Mouse (Mus musculus): ENCODE results near the gene Drc3. TPM values are rescaled to one million over a fixed set of nuclear protein-coding genes. Genes with fewer than 3 reads are reported as not detected.
"Not testable (repeated sequence)": the region's sequence is repeated elsewhere in the genome, so short reads cannot be mapped to it uniquely, and the experiment has no call there.

Gene Drc3
- polyA plus RNA-seq, 1 experiment from 2014 or later, result 3.1 TPM

DNA sequence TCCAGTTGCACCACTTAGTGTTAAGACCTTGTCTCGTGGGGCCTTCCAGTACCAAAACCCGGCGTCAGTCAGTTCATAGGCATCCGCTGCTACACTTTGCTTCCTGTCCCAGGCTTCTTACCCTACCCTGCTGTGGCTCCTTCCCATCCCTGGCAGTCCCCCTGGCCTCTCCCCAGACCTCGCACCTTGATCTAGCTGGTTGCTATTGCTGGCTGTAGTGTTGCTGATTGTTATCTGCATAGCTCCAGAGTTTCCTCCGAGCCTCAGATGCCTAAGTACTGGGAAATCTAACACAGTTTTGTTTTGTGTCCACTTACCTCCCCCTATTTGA is 65.3 kb downstream of the Drc3 start:
- POLR2A ChIA-PET, result no interaction called here
- no peaks in the 10 kb centered on the region for H3K27me3 ChIP-seq
- ATAC-seq (no peak), DNase-seq (ENCODE audit: low read depth, low spot score) (no peak)
- in situ Hi-C loops (cut with MboI; ENCODE audit: low pct_unique_long_range_greater_than_20kb), result no loop called here
- no peak for TF ChIP-seq CTCF (IDR thresholded peaks at IDR 0.05)
- CTCF ChIA-PET, result interaction anchor here (0.7 kb wide), 1 partner anchor 11 kb away, joined by 3 read pairs; no protein-coding TSS in a partner anchor

DNA sequence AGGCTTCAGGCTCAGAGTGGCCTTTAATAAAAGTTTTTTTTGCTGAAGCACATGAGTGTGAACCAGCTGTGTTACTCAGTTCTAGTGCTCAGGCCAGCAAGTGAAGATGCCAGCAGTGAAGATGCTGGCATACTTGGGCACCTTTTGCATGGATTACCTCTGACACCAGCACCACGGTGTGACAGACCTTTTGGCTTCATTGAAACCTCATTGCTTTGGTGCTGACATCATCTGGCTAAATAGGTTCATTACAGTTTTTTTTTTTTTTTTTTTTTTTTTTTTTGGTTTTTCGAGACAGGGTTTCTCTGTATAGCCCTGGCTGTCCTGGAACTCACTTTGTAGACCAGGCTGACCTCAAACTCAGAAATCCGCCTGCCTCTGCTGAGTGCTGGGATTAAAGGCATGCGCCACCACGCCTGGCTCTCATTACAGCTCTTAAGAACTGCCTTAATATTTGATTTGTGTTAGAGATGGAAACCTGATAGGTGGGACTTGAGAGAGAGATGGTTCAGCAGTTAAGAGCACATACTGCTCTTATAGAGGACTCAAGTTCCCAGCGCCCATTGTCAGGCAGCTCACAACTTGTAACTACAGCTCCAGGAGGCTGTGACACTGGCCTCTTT is 69.0 kb downstream of the Drc3 start:
- CTCF ChIA-PET, result no interaction called here
- TF ChIP-seq CTCF (IDR thresholded peaks at IDR 0.05), result no peak
- no peaks in the 10 kb centered on the region for H3K27me3 ChIP-seq
- POLR2A ChIA-PET, result no interaction called here
- no peak for DNase-seq (ENCODE audit: low read depth, low spot score)
- in situ Hi-C loops (cut with MboI; ENCODE audit: low pct_unique_long_range_greater_than_20kb), result no loop called here
- ATAC-seq, result no peak

DNA sequence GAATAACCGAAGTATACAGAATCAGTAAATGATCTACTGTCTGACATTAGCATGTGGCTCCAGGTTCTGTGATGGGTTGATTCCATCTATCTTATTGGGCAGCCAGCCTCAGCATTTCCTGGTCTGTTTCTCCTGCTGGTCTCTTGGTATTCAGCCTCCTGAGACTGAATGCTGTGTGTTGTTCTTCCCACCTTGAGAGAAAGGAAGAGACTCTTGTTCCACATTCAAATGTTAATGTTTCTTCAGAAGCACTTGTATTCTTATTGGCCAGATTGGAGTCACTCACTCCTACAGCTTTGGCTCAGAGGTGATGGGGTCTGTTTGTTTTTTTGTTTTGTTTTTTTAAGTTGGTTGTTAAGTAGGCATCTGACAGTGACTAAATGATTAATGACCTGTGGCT is 69.9 kb downstream of the Drc3 start:
- no peak for DNase-seq (ENCODE audit: low read depth, low spot score)
- ChIA-PET CTCF (no interaction called here), POLR2A (no interaction called here)
- in situ Hi-C loops (cut with MboI; ENCODE audit: low pct_unique_long_range_greater_than_20kb), result no loop called here
- no peak for ATAC-seq
- no peaks in the 10 kb centered on the region for H3K27me3 ChIP-seq
- no peak for TF ChIP-seq CTCF (IDR thresholded peaks at IDR 0.05)

DNA sequence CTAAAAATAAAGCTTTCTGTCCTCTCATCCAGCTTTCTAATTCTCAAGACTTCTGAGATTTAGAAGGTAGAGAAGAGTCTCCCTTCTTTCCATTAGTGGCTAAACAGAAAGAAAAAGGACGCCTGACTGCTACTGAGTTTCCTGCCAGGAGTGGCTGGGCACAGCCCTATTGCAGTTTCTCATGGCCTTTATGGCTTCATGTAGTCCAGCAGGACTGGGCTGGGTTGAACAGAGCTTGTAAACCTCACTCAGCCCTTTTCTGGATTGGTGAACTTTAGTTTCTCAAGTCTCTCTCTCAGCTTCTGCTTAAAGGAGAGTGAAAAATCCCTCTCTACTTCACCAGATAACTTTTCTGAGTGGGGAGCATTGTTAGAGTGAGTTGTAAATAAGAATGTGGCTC is 73.3 kb downstream of the Drc3 start:
- in situ Hi-C loops (cut with MboI; ENCODE audit: low pct_unique_long_range_greater_than_20kb), result no loop called here
- POLR2A ChIA-PET, result no interaction called here
- CTCF ChIA-PET, result interaction anchor here (1.5 kb wide), 1 partner anchor 10 kb away, joined by 4 read pairs; no protein-coding TSS in a partner anchor
- ATAC-seq (no peak), DNase-seq (ENCODE audit: low read depth, low spot score) (no peak)
- no peak for TF ChIP-seq CTCF (IDR thresholded peaks at IDR 0.05)
- no peaks in the 10 kb centered on the region for H3K27me3 ChIP-seq

DNA sequence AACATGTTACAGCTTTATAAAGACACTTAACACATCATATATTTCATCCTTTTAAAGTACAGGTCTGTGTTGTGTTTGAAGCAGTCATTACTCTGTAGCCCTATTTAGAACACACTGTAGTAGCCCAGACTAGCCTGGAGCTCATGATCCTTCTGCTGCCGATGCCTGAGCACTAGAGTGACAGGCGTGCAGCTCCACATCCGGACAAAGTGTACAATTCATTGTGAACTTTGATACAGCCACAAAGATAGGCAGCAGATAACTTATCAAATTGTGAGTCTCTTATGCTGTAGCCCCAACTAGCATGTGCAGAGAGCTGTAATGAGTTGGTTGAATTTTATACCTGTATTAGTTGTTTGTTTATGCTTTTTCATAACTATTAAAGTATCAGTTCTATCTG is 74.5 kb downstream of the Drc3 start:
- ATAC-seq, result no peak
- ChIA-PET CTCF (interaction anchor here (1.5 kb wide), 1 partner anchor 9 kb away, joined by 4 read pairs; no protein-coding TSS in a partner anchor), POLR2A (interaction anchor here (0.7 kb wide), 1 partner anchor 17 kb away, joined by 4 read pairs; no protein-coding TSS in a partner anchor)
- no peaks in the 10 kb centered on the region for H3K27me3 ChIP-seq
- no peak for DNase-seq (ENCODE audit: low read depth, low spot score)
- in situ Hi-C loops (cut with MboI; ENCODE audit: low pct_unique_long_range_greater_than_20kb), result no loop called here
- TF ChIP-seq CTCF (IDR thresholded peaks at IDR 0.05), result no peak

DNA sequence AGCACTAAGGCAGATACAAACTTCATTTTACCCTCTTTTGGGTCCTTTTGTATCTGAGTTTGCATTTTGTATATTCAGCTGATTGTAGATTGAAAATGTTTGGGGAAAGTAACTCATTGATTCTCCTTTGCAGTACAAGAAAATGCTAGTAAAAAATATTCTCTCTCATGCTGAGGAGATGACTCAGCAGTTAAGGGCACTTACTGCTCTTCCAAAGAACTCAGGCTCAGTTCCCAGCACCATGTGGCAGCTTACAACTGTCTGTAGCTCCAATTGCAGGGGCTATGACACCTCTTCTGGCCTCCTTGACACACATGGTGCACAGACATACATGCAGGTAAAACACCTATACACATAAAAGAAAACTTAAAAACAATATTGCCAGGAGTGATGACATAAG is 80.4 kb downstream of the Drc3 start:
- in situ Hi-C loops (cut with MboI; ENCODE audit: low pct_unique_long_range_greater_than_20kb), result no loop called here
- H3K27me3 ChIP-seq, result no peaks in the 10 kb centered on the region
- POLR2A ChIA-PET, result no interaction called here
- ATAC-seq (no peak), DNase-seq (ENCODE audit: low read depth, low spot score) (no peak)
- CTCF ChIA-PET, result no interaction called here
- TF ChIP-seq CTCF (IDR thresholded peaks at IDR 0.05), result no peak

DNA sequence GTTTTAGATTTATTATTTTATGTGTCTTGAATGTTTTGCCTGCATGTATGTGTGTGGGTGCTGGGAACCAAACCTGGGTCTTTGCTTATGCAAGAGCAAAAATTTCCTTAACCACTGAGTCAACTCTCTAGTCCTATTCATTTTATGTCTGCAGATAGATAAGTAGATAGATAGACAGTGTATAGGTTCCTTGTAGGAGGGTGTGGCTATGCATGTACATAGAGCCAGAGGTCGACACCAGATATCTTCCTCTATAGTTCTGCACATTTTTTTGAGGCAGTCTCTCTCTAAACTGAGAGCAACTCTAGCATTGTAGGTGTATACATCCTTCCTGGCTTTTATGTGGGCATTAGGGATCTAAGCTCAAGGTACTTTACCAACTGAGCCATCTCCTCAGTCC is 82.0 kb downstream of the Drc3 start:
- no peak for TF ChIP-seq CTCF (IDR thresholded peaks at IDR 0.05)
- ATAC-seq (no peak), DNase-seq (ENCODE audit: low read depth, low spot score) (no peak)
- POLR2A ChIA-PET, result no interaction called here
- in situ Hi-C loops (cut with MboI; ENCODE audit: low pct_unique_long_range_greater_than_20kb), result no loop called here
- CTCF ChIA-PET, result interaction anchor here (1.8 kb wide), 1 partner anchor 8 kb away, joined by 4 read pairs; no protein-coding TSS in a partner anchor
- H3K27me3 ChIP-seq, result no peaks in the 10 kb centered on the region

DNA sequence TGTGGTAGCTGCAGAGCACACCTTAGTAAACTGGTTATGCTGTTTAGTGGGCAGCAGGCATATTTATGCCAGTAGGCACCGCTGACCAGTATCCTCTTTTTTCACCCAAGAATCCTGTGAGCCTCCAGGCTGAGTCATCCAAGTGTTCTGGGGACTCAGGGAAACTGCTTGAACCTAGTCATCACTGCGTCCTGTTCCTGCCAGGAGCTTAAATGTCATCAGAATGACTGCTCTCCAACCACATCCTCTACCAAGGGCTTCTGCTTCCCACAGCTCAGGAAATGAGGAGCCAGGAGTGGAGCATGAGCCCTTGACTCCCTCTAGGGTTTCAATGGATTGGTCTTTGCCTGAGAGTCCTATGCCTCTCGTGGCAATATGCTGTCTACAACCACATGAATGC is 83.5 kb downstream of the Drc3 start:
- ATAC-seq, result peak; percentile 39
- in situ Hi-C loops (cut with MboI; ENCODE audit: low pct_unique_long_range_greater_than_20kb), result no loop called here
- ChIA-PET CTCF (interaction anchor here (1.8 kb wide), 1 partner anchor 10 kb away, joined by 4 read pairs; no protein-coding TSS in a partner anchor), POLR2A (no interaction called here)
- peak; percentile 46 for DNase-seq (ENCODE audit: low read depth, low spot score)
- no peak for TF ChIP-seq CTCF (IDR thresholded peaks at IDR 0.05)
- no peaks in the 10 kb centered on the region for H3K27me3 ChIP-seq

DNA sequence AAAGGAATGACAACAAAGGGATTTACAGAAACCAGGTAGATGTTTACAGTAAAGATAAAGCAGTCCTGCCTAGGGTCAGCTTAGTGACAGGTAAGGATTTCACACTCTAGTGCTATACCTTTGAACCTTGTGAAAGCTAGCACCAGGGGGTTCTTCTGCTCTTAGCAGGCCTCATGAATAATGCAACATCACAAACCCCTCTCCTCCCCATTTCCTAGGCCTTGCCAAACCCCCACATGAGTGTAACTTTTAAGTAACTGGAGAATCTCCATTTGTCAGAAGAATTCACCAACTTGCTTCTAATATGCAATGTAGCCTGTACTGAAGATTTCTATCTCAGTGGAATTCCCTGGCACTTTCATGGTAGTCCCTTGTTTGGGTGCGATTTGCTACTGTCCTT is 86.5 kb downstream of the Drc3 start:
- H3K27me3 ChIP-seq; CTCF ChIA-PET; ATAC-seq; in situ Hi-C loops (cut with MboI; ENCODE audit: low pct_unique_long_range_greater_than_20kb); DNase-seq (ENCODE audit: low read depth, low spot score); POLR2A ChIA-PET: not testable (repeated sequence)

DNA sequence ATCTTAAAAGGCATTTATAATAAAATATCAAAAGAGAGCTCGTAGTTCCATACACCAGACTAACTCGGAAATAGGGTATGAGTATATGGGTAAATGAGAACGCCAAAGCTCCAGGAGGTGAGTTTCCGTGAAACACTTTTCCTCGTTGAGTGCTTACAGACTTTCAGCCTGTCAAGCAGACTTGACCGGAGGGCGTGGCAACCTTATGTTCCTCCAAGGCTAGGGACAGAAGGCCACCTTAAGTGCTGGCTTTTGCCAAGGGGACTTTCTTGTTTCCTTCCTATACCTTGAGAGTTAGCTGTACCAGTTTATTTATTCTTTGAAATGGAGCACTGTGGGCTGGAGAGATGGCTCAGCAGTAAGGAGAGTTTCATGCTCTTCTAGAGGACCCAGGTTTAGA is 87.0 kb downstream of the Drc3 start:
- no peaks in the 10 kb centered on the region for H3K27me3 ChIP-seq
- ChIA-PET CTCF (no interaction called here), POLR2A (no interaction called here)
- no peak for TF ChIP-seq CTCF (IDR thresholded peaks at IDR 0.05)
- ATAC-seq (no peak), DNase-seq (ENCODE audit: low read depth, low spot score) (no peak)
- in situ Hi-C loops (cut with MboI; ENCODE audit: low pct_unique_long_range_greater_than_20kb), result no loop called here

DNA sequence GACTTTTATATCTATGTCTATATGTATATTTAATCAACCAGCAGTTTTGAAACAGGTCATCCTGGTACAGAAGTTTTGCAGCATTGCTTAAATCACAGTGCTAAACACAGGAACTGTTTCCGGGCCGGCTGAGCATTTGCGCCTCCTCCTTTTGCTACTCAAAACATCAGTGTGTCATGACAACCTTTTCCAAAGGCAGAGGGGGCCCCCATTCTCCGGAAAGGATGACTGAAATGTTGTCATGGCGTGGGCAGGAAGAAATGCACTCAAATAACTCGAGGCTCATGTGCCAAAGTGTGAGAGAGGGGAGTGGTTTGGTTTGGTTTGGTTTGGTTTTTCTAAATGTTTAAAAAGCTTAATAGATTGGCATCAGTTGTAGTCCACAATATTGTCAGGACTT is 89.8 kb downstream of the Drc3 start:
- TF ChIP-seq CTCF (IDR thresholded peaks at IDR 0.05), result no peak
- ATAC-seq, result no peak
- in situ Hi-C loops (cut with MboI; ENCODE audit: low pct_unique_long_range_greater_than_20kb), result no loop called here
- DNase-seq (ENCODE audit: low read depth, low spot score), result no peak
- H3K27me3 ChIP-seq, result no peaks in the 10 kb centered on the region
- ChIA-PET POLR2A (no interaction called here), CTCF (no interaction called here)

Other genes with a start within 250 kb of the Drc3 start
- gene Rai1, start 248.3 kb upstream of the Drc3 start, polyA plus RNA-seq (2021), result 40.3 TPM
- 65.4 TPM for gene Srebf1, start 130.7 kb upstream of the Drc3 start, polyA plus RNA-seq (2021)
- 55.5 TPM for gene Tom1l2, start 424 bp upstream of the Drc3 start, polyA plus RNA-seq (2021)
- gene Gid4, start 63.8 kb downstream of the Drc3 start, polyA plus RNA-seq (2021), result 18.6 TPM
- 39.5 TPM for gene Atpaf2, start 65.1 kb downstream of the Drc3 start, polyA plus RNA-seq (2021)
- gene Drg2, start 101.3 kb downstream of the Drc3 start, polyA plus RNA-seq (2021), result 69.7 TPM
- 0.04 TPM for gene Myo15, start 116.0 kb downstream of the Drc3 start, polyA plus RNA-seq (2021)
- gene Alkbh5, start 183.1 kb downstream of the Drc3 start, polyA plus RNA-seq (2021), result 76.8 TPM

Data from Patski (cell line).